Mouse (Mus musculus): Measurements from ENCODE around the gene Car10. TPM values are rescaled to one million over a fixed set of nuclear protein-coding genes. Genes with fewer than 3 reads are reported as not detected.

Car10 gene
- polyA plus RNA-seq, 1 experiment = not detected

- no peak for TF ChIP-seq POLR2A (IDR thresholded peaks at IDR 0.05; ENCODE audit: borderline replicate concordance, low read depth, low read length)
- no peak for TF ChIP-seq CTCF (IDR thresholded peaks at IDR 0.05; ENCODE audit: low read depth, low read length)
- Histone ChIP-seq H3K4me1 (ENCODE audit: control insufficient read depth, insufficient read depth, low read length) (no peaks in the 10 kb centered on the region), H3K4me3 (ENCODE audit: insufficient read depth, low read length) (no peak overlapping the region)
These were observed 481.8 kb downstream of the Car10 start for GRCm38 (mm10) chr11:93579626-93580025.

GRCm38 (mm10) chr11:93581326-93581725 lies 483.5 kb downstream of the Car10 start:
- no peak overlapping the region for H3K27ac ChIP-seq (ENCODE audit: insufficient read depth, low read depth, low read length)
- H3K4me3 ChIP-seq (ENCODE audit: insufficient read depth, low read length) = no peak overlapping the region
- TF ChIP-seq CTCF (IDR thresholded peaks at IDR 0.05; ENCODE audit: low read depth, low read length) = no peak
- TF ChIP-seq POLR2A (IDR thresholded peaks at IDR 0.05; ENCODE audit: borderline replicate concordance, low read depth, low read length) = no peak
- H3K4me1 ChIP-seq (ENCODE audit: control insufficient read depth, insufficient read depth, low read length) = no peaks in the 10 kb centered on the region

More at GRCm38 (mm10) chr11:93579626-93580025, 481.8 kb downstream of the Car10 start:
- no peak overlapping the region for H3K27ac ChIP-seq (ENCODE audit: insufficient read depth, low read depth, low read length)

- TF ChIP-seq POLR2A (IDR thresholded peaks at IDR 0.05; ENCODE audit: borderline replicate concordance, low read depth, low read length) = no peak
- TF ChIP-seq CTCF (IDR thresholded peaks at IDR 0.05; ENCODE audit: low read depth, low read length) = no peak
- no peak overlapping the region for H3K27ac ChIP-seq (ENCODE audit: insufficient read depth, low read depth, low read length)
- no peak overlapping the region for H3K4me3 ChIP-seq (ENCODE audit: insufficient read depth, low read length)
- no peaks in the 10 kb centered on the region for H3K4me1 ChIP-seq (ENCODE audit: control insufficient read depth, insufficient read depth, low read length)
These were observed 490.0 kb downstream of the Car10 start for GRCm38 (mm10) chr11:93587788-93588187.

- no peak for TF ChIP-seq POLR2A (IDR thresholded peaks at IDR 0.05; ENCODE audit: borderline replicate concordance, low read depth, low read length)
- no peak for TF ChIP-seq CTCF (IDR thresholded peaks at IDR 0.05; ENCODE audit: low read depth, low read length)
- H3K4me3 ChIP-seq (ENCODE audit: insufficient read depth, low read length) = no peak overlapping the region
- H3K4me1 ChIP-seq (ENCODE audit: control insufficient read depth, insufficient read depth, low read length) = no peaks in the 10 kb centered on the region
- no peak overlapping the region for H3K27ac ChIP-seq (ENCODE audit: insufficient read depth, low read depth, low read length)
These were observed 492.8 kb downstream of the Car10 start for GRCm38 (mm10) chr11:93590652-93591051.

GRCm38 (mm10) chr11:93594033-93594432 lies 496.2 kb downstream of the Car10 start:
- Histone ChIP-seq H3K4me3 (ENCODE audit: insufficient read depth, low read length) (no peak overlapping the region), H3K4me1 (ENCODE audit: control insufficient read depth, insufficient read depth, low read length) (no peaks in the 10 kb centered on the region), H3K27ac (ENCODE audit: insufficient read depth, low read depth, low read length) (no peak overlapping the region)
- TF ChIP-seq CTCF (IDR thresholded peaks at IDR 0.05; ENCODE audit: low read depth, low read length) = no peak
- no peak for TF ChIP-seq POLR2A (IDR thresholded peaks at IDR 0.05; ENCODE audit: borderline replicate concordance, low read depth, low read length)

GRCm38 (mm10) chr11:93598175-93598574 lies 500.3 kb downstream of the Car10 start:
- Histone ChIP-seq H3K4me1 (ENCODE audit: control insufficient read depth, insufficient read depth, low read length) (no peaks in the 10 kb centered on the region), H3K4me3 (ENCODE audit: insufficient read depth, low read length) (no peak overlapping the region), H3K27ac (ENCODE audit: insufficient read depth, low read depth, low read length) (no peak overlapping the region)
- TF ChIP-seq POLR2A (IDR thresholded peaks at IDR 0.05; ENCODE audit: borderline replicate concordance, low read depth, low read length) (no peak), CTCF (IDR thresholded peaks at IDR 0.05; ENCODE audit: low read depth, low read length) (no peak)

GRCm38 (mm10) chr11:93599755-93600154 lies 501.9 kb downstream of the Car10 start:
- H3K4me3 ChIP-seq (ENCODE audit: insufficient read depth, low read length) = no peak overlapping the region
- no peaks in the 10 kb centered on the region for H3K4me1 ChIP-seq (ENCODE audit: control insufficient read depth, insufficient read depth, low read length)
- H3K27ac ChIP-seq (ENCODE audit: insufficient read depth, low read depth, low read length) = no peak overlapping the region
- TF ChIP-seq CTCF (IDR thresholded peaks at IDR 0.05; ENCODE audit: low read depth, low read length) (no peak), POLR2A (IDR thresholded peaks at IDR 0.05; ENCODE audit: borderline replicate concordance, low read depth, low read length) (no peak)

GRCm38 (mm10) chr11:93603575-93603974 lies 505.7 kb downstream of the Car10 start:
- no peak overlapping the region for H3K4me3 ChIP-seq (ENCODE audit: insufficient read depth, low read length)
- H3K27ac ChIP-seq (ENCODE audit: insufficient read depth, low read depth, low read length) = no peak overlapping the region
- H3K4me1 ChIP-seq (ENCODE audit: control insufficient read depth, insufficient read depth, low read length) = no peaks in the 10 kb centered on the region
- TF ChIP-seq POLR2A (IDR thresholded peaks at IDR 0.05; ENCODE audit: borderline replicate concordance, low read depth, low read length) (no peak), CTCF (IDR thresholded peaks at IDR 0.05; ENCODE audit: low read depth, low read length) (no peak)

GRCm38 (mm10) chr11:93607111-93607510 lies 509.3 kb downstream of the Car10 start:
- H3K4me1 ChIP-seq (ENCODE audit: control insufficient read depth, insufficient read depth, low read length) = no peaks in the 10 kb centered on the region
- TF ChIP-seq CTCF (IDR thresholded peaks at IDR 0.05; ENCODE audit: low read depth, low read length) (no peak), POLR2A (IDR thresholded peaks at IDR 0.05; ENCODE audit: borderline replicate concordance, low read depth, low read length) (no peak)
- no peak overlapping the region for H3K27ac ChIP-seq (ENCODE audit: insufficient read depth, low read depth, low read length)
- no peak overlapping the region for H3K4me3 ChIP-seq (ENCODE audit: insufficient read depth, low read length)

GRCm38 (mm10) chr11:93608716-93609115 lies 510.9 kb downstream of the Car10 start:
- TF ChIP-seq CTCF (IDR thresholded peaks at IDR 0.05; ENCODE audit: low read depth, low read length) (no peak), POLR2A (IDR thresholded peaks at IDR 0.05; ENCODE audit: borderline replicate concordance, low read depth, low read length) (no peak)
- H3K27ac ChIP-seq (ENCODE audit: insufficient read depth, low read depth, low read length) = no peak overlapping the region
- H3K4me3 ChIP-seq (ENCODE audit: insufficient read depth, low read length) = no peak overlapping the region
- H3K4me1 ChIP-seq (ENCODE audit: control insufficient read depth, insufficient read depth, low read length) = no peaks in the 10 kb centered on the region

GRCm38 (mm10) chr11:93612071-93612470 lies 514.2 kb downstream of the Car10 start:
- no peak overlapping the region for H3K27ac ChIP-seq (ENCODE audit: insufficient read depth, low read depth, low read length)
- H3K4me3 ChIP-seq (ENCODE audit: insufficient read depth, low read length) = no peak overlapping the region
- TF ChIP-seq POLR2A (IDR thresholded peaks at IDR 0.05; ENCODE audit: borderline replicate concordance, low read depth, low read length) = no peak
- H3K4me1 ChIP-seq (ENCODE audit: control insufficient read depth, insufficient read depth, low read length) = no peaks in the 10 kb centered on the region

Measured in bone marrow macrophage, adult 2 months (primary cell).